Mouse (Mus musculus): ENCODE results near the gene Samsn1. TPM values are rescaled to one million over a fixed set of nuclear protein-coding genes. Genes with fewer than 3 reads are reported as not detected.

Gene Samsn1
- total RNA-seq, 2 experiments from 2014 or later: 0.16 to 0.18 TPM

GRCm38 (mm10) chr16:75962021-75962420 lies 60.1 kb downstream of the Samsn1 start:
- intact Hi-C loops (cut with DNase I; ENCODE audit: low total_unique reads): no loop called here
- DNase-seq: no peak

- intact Hi-C loops (cut with DNase I; ENCODE audit: low total_unique reads): no loop called here
- no peak for DNase-seq
Observed at GRCm38 (mm10) chr16:75961487-75961886, 60.6 kb downstream of the Samsn1 start.

- intact Hi-C loops (cut with DNase I; ENCODE audit: low total_unique reads): no loop called here
- DNase-seq: peak; percentile 17
Observed at GRCm38 (mm10) chr16:75961036-75961435, 61.0 kb downstream of the Samsn1 start.

- intact Hi-C loops (cut with DNase I; ENCODE audit: low total_unique reads): no loop called here
- no peak for DNase-seq
Observed at GRCm38 (mm10) chr16:75933357-75933756, 88.7 kb downstream of the Samsn1 start.

- no peak for DNase-seq
- intact Hi-C loops (cut with DNase I; ENCODE audit: low total_unique reads): no loop called here
Observed at GRCm38 (mm10) chr16:75930222-75930553, 91.9 kb downstream of the Samsn1 start.

DNA sequence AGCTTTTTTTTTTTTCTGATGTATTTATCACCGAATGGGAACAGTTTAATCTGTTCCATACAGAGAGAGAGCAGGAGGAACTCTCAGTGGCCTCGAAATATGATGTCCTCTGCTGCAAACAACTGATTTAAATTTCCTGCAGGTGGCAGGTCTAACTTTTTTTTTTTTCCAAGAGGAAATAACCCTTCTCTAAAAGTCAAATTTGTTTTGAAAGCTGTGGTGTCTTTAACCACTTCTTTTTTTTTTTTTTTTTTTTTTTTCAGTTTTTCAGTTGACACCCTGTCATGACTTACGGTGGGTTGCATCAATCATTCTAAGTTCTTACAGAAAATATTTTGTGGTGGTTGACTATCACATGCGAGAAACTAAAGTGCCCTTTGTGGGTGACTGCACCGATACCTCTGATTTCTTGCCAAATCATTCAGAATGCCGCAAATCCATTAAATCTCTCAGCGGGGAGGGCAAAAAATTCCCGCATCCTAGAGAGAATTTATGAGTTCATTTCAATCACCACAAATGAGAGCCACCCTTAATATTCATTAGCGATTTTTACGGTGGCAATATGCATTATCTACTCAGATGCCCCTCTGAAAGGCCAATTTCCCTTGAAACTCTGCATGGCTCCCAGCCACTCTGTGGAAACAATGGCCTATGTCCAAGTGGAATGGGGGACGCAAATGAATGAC lies 92.4 kb downstream of the Samsn1 start:
- no peak for DNase-seq
- intact Hi-C loops (cut with DNase I; ENCODE audit: low total_unique reads): no loop called here

DNA sequence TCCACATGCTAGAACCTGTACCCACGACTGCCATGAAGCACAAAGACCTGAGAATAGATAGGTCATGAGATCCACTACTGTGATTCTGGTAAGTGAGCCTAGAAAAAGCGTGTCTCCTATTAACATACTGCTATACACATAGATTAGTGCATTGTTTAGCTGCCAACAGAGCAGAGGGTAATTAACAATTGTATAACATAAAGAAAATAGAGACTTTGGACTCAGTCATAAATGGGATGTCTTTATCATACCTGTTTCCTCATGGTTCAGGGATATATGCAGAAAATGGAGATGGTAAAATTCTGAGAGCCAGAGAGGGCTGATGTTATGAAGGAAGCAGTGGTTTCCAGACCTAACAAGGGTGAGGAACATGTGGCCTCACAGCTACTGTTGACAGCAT lies 95.6 kb downstream of the Samsn1 start:
- DNase-seq: no peak
- intact Hi-C loops (cut with DNase I; ENCODE audit: low total_unique reads): no loop called here

GRCm38 (mm10) chr16:75920870-75921269 lies 101.2 kb downstream of the Samsn1 start:
- intact Hi-C loops (cut with DNase I; ENCODE audit: low total_unique reads): no loop called here
- DNase-seq: no peak

GRCm38 (mm10) chr16:75919298-75919697 lies 102.8 kb downstream of the Samsn1 start:
- no peak for DNase-seq
- intact Hi-C loops (cut with DNase I; ENCODE audit: low total_unique reads): no loop called here

DNA sequence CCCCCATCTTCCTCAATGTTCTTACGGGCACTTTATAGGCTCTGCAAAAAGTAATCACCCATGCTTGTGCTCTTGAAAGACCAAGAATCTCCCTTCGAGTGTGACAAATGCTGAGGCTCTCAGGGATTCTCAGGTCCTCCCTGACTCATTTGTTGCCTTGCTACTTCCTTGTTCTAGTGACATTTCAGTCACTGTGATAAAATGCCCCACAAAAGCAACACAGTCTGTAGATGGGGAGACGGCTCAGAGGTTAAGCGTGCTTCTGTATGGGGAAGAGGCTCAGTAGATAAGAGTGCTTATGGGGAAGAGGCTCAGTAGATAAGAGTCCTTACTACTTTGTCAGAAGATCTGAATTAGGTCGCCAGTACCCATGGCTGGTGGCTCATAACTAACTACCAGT lies 104.4 kb downstream of the Samsn1 start:
- intact Hi-C loops (cut with DNase I; ENCODE audit: low total_unique reads): no loop called here

GRCm38 (mm10) chr16:75912051-75912450 lies 110.0 kb downstream of the Samsn1 start:
- intact Hi-C loops (cut with DNase I; ENCODE audit: low total_unique reads): no loop called here
- DNase-seq: no peak

More for the DNA sequence above, 104.4 kb downstream of the Samsn1 start:
- no peak for DNase-seq

GRCm38 (mm10) chr16:75908635-75909494 lies 113.2 kb downstream of the Samsn1 start:
- no peak for DNase-seq

DNA sequence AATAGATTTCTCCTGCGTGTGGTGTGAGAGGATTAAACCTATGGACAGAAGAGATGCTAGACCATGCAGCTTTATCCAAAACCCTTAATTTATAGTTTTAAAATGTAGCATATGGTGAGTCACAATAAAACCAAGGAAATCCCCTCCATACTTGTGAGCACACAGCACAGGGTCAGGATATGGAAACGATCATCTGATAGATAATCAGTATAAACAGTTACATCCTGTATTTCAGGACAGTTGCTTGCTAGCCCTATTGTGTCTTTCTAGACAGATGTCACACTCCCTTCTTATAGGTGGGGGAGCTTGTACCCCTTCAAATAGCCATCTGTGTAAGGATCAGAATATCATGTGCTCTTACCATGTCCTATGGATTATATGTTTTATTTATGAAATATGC lies 115.3 kb downstream of the Samsn1 start:
- intact Hi-C loops (cut with DNase I; ENCODE audit: low total_unique reads): no loop called here
- DNase-seq: no peak

More at GRCm38 (mm10) chr16:75908635-75909494, 113.2 kb downstream of the Samsn1 start:
- intact Hi-C loops (cut with DNase I; ENCODE audit: low total_unique reads): no loop called here

DNA sequence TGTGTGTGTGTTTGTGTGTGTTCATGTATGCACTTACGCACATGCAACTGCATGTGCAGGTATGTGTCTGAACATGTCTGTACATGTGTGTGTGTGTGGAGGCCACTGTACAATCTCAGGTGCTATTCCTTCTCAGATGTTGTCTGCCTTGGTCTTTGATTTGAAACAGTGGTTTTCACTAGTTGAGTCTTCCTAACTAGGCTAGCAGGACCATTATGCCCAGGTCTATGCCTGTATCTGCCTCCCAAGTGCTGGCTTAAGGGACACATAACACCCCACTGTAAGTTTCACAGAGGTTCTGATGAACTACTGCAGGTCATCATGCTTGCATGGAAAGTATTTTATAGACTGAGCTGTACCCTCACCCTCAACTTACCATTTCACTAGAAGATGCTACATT lies 115.8 kb downstream of the Samsn1 start:
- no peak for DNase-seq
- intact Hi-C loops (cut with DNase I; ENCODE audit: low total_unique reads): no loop called here

DNA sequence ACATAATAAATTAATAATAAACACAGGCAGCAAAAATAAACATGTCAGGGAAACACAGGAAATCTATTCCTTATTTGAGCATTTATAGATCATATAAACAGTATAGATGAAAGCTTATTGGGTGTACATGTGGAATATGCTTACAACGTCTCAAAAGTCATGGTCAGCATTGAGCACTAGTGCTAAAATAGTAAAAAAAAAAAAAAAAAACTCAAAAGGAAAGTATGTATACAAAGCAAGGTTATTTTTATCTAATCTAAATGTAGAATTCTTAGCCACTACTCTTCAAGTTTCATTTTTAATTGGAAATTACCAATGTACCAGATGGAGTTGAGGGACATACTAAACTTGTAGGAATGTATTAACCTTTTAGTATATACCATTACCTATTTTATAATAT lies 116.8 kb downstream of the Samsn1 start:
- intact Hi-C loops (cut with DNase I; ENCODE audit: low total_unique reads): no loop called here
- no peak for DNase-seq

GRCm38 (mm10) chr16:75904072-75904471 lies 118.0 kb downstream of the Samsn1 start:
- intact Hi-C loops (cut with DNase I; ENCODE audit: low total_unique reads): no loop called here

DNA sequence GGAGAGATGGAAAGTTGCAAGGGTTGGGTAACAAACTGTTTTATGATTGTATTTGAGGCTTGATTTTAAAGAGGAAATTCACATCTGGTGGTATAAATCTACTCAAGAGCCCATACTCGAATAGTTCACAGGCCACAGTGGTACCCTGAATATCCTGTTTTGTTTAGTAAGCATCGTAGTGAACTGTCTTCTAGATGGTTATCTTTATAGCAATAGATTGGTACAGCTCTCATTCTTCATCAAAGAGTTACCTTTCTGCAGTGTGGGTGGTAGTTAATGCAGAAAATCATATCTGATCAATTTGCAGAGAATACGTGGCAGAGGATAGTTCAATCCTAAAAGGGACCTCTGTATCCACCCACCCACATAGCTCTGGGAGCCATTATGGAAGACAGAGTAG lies 119.1 kb downstream of the Samsn1 start:
- DNase-seq: no peak
- intact Hi-C loops (cut with DNase I; ENCODE audit: low total_unique reads): no loop called here

More at GRCm38 (mm10) chr16:75904072-75904471, 118.0 kb downstream of the Samsn1 start:
- DNase-seq: no peak

GRCm38 (mm10) chr16:75899885-75900620 lies 122.0 kb downstream of the Samsn1 start:
- no peak for DNase-seq
- intact Hi-C loops (cut with DNase I; ENCODE audit: low total_unique reads): no loop called here

- intact Hi-C loops (cut with DNase I; ENCODE audit: low total_unique reads): no loop called here
Observed at GRCm38 (mm10) chr16:75897828-75898367, 124.2 kb downstream of the Samsn1 start.

GRCm38 (mm10) chr16:75894263-75894901 lies 127.7 kb downstream of the Samsn1 start:
- intact Hi-C loops (cut with DNase I; ENCODE audit: low total_unique reads): no loop called here

More at GRCm38 (mm10) chr16:75897828-75898367, 124.2 kb downstream of the Samsn1 start:
- no peak for DNase-seq

More at GRCm38 (mm10) chr16:75894263-75894901, 127.7 kb downstream of the Samsn1 start:
- DNase-seq: no peak

All from gastrocnemius, postnatal 14 days (tissue).